Mouse (Mus musculus) heart, adult 10 weeks (tissue): ENCODE results near the gene Olfr297. TPM values are rescaled to one million over a fixed set of nuclear protein-coding genes. Genes with fewer than 3 reads are reported as not detected.

Experiments
- polyA plus RNA-seq: library from polyadenylated mRNA; stranded (reverse); fragments of 350-450 nt; fragmentation: Illumina TruSeq; extraction: RNeasy Lipid Tissue Mini Kit (QIAGEN cat#74804); gene quantifications from one replicate; pipeline ENCODE4 v1.2.3, GENCODE M21; 2014; ENCODE audit warnings: low read depth, low replicate concordance

Gene Olfr297
- not detected for polyA plus RNA-seq

GRCm38 (mm10) chr7:86519668-86520067 is at the start of gene Olfr297:
Olfr297 (plus strand) TSS chr7:86519968.

DNA sequence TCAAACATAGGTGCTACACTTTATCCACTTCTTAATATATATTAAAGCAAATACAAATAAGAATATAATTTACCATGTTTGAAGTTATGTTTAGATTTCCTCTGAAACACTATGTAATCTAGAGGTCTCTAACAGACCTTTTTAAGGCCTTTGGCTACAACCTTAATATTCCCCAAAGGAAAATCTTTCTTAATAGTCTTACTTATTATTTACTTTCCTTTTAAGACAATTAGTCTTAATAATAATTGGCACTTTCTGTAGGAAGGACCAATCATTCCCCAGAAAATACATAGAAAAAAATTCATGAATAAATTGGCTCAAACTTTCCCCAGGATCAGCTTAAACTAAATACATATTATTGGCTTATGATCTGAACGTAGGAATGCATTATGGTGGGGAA is 27.4 kb upstream of the Olfr297 start, which contains the start of gene Olfr298:
Olfr298 (minus strand) TSS at position 101 of the 400 bp plus-strand sequence.

Other genes with a start within 250 kb of the Olfr297 start
- not detected for gene Olfr310, start 242.8 kb upstream of the Olfr297 start, polyA plus RNA-seq
- gene Olfr309, start 206.3 kb upstream of the Olfr297 start, polyA plus RNA-seq: not detected
- gene Olfr308, start 194.3 kb upstream of the Olfr297 start, polyA plus RNA-seq: not detected
- not detected for gene Olfr307, start 182.4 kb upstream of the Olfr297 start, polyA plus RNA-seq
- gene Olfr305, start 153.0 kb upstream of the Olfr297 start, polyA plus RNA-seq: not detected
- not detected for gene Olfr304, start 133.3 kb upstream of the Olfr297 start, polyA plus RNA-seq
- gene Olfr303, start 122.2 kb upstream of the Olfr297 start, polyA plus RNA-seq: not detected
- not detected for gene Olfr301, start 116.1 kb upstream of the Olfr297 start, polyA plus RNA-seq
- gene Olfr299, start 60.0 kb upstream of the Olfr297 start, polyA plus RNA-seq: not detected
- not detected for gene Olfr298, start 27.5 kb upstream of the Olfr297 start, polyA plus RNA-seq
- gene Olfr295, start 63.9 kb downstream of the Olfr297 start, polyA plus RNA-seq: not detected
- not detected for gene Olfr294, start 96.7 kb downstream of the Olfr297 start, polyA plus RNA-seq
- not detected for gene Olfr293, start 129.1 kb downstream of the Olfr297 start, polyA plus RNA-seq
- gene Olfr292, start 168.4 kb downstream of the Olfr297 start, polyA plus RNA-seq: not detected